12 mouse cellular contexts compared by ENCODE assay signal in genomic region chr12:86849945-86850626, GRCm38 (mm10). TPM values are rescaled to one million over a fixed set of nuclear protein-coding genes. Genes with fewer than 3 reads are reported as not detected.
DNase-seq lines count a peak whose midpoint lies in the region; ATAC-seq and TF ChIP-seq lines count a peak whose summit lies in the region.
"Had no signal": no experiment of that assay in that cellular context is flagged by ENCODE, and none has a peak within 500 bp of the region (broad histone marks: within the 10 kb centered on the region; RNA-seq: fewer than 3 reads in every experiment).

No protein-coding gene starts in this region.

- no peaks in the 10 kb centered on the region for H3K36me3 ChIP-seq in forebrain, embryonic 12.5 days (replicated peaks)
- H3K36me3 ChIP-seq in hindbrain, embryonic 16.5 days (ENCODE audit: control insufficient read depth, insufficient read depth, low read length), result no peaks in the 10 kb centered on the region
- H3K36me3 ChIP-seq in neural tube, embryonic 13.5 days, result no peaks in the 10 kb centered on the region

- 55% methylated on average over 10 of the region's 10 CpGs for WGBS in forebrain, embryonic 12.5 days
- 37% methylated on average over 10 of the region's 10 CpGs for WGBS in hindbrain, embryonic 16.5 days
- 54% methylated on average over 10 of the region's 10 CpGs for WGBS in neural tube, embryonic 13.5 days

- no peaks in the 10 kb centered on the region for H3K9me3 ChIP-seq in forebrain, embryonic 12.5 days
- no peaks in the 10 kb centered on the region for H3K9me3 ChIP-seq in hindbrain, embryonic 16.5 days (ENCODE audit: control insufficient read depth, low read length)
- H3K9me3 ChIP-seq in neural tube, embryonic 13.5 days, result no peaks in the 10 kb centered on the region

- H3K4me3 ChIP-seq in layer of hippocampus, adult 2 months, result no peak overlapping the region
- no peak overlapping the region for H3K4me3 ChIP-seq in forebrain, embryonic 12.5 days (replicated peaks)
- H3K4me3 ChIP-seq in hindbrain, embryonic 16.5 days (ENCODE audit: low read length), result no peak overlapping the region
- no peak overlapping the region for H3K4me3 ChIP-seq in neural tube, embryonic 13.5 days

- peak; percentile 75 for ATAC-seq in forebrain, embryonic 12.5 days (ENCODE audit: low FRiP score)
- peak; percentile 92 for ATAC-seq in hindbrain, embryonic 16.5 days
- ATAC-seq in neural tube, embryonic 13.5 days (ENCODE audit: low read depth), result peak; percentile 82; the same call in 1 of the 2 replicates
- ATAC-seq in erythroid progenitor cell, adult 5-6 weeks (replicated peaks; ENCODE audit: low FRiP score, poor library complexity, severe bottlenecking), result no peak

- H3K27me3 ChIP-seq in forebrain, embryonic 12.5 days, result 0 out of 2 replicates have a peak, but pooled peaks cover 2% of the 10 kb centered on the region
- H3K27me3 ChIP-seq in hindbrain, embryonic 16.5 days (replicated peaks; ENCODE audit: control insufficient read depth, insufficient read depth, low read length), result no peaks in the 10 kb centered on the region
- no peaks in the 10 kb centered on the region for H3K27me3 ChIP-seq in neural tube, embryonic 13.5 days

- H3K9ac ChIP-seq in forebrain, embryonic 12.5 days, result no peak overlapping the region
- peak overlapping the region; percentile 20; the same call in 1 of the 2 replicates for H3K9ac ChIP-seq in hindbrain, embryonic 16.5 days (ENCODE audit: low read depth, low read length)
- peak overlapping the region; percentile 10; the same call in 1 of the 2 replicates for H3K9ac ChIP-seq in neural tube, embryonic 13.5 days

- DNase-seq in layer of hippocampus, adult 2 months (ENCODE audit: low spot score in 2 of 2), result peak; percentile 49 to 66
- no peak for DNase-seq in layer of hippocampus, adult 9-10 months (ENCODE audit: low spot score)
- DNase-seq in spleen, postnatal 14 days (ENCODE audit: low spot score in 2 of 2), result no peak
- no peak for DNase-seq in kidney, adult 18-20 months
- DNase-seq: adrenal gland, postnatal 25 days; embryo, embryonic 11 days had no signal

- H3K4me1 ChIP-seq in forebrain, embryonic 12.5 days, result peaks cover 21% of the 10 kb centered on the region
- peaks cover 11% of the 10 kb centered on the region for H3K4me1 ChIP-seq in hindbrain, embryonic 16.5 days (ENCODE audit: control insufficient read depth, insufficient read depth, low read depth, low read length)
- H3K4me1 ChIP-seq in neural tube, embryonic 13.5 days (replicated peaks), result peaks cover 24% of the 10 kb centered on the region

- no peak for TF ChIP-seq CTCF in layer of hippocampus, adult 2 months (conservative IDR thresholded peaks at IDR 0.05)

- no peak overlapping the region for H3K4me2 ChIP-seq in forebrain, embryonic 12.5 days
- 0 out of 2 replicates have a peak overlapping the region, but pooled peaks have one; percentile 7 for H3K4me2 ChIP-seq in hindbrain, embryonic 16.5 days (ENCODE audit: low read length)
- peak overlapping the region; percentile 31; the same call in 1 of the 2 replicates for H3K4me2 ChIP-seq in neural tube, embryonic 13.5 days

- H3K27ac ChIP-seq in layer of hippocampus, adult 2 months, result peak overlapping the region; percentile 56
- peak overlapping the region; percentile 72 for H3K27ac ChIP-seq in forebrain, embryonic 12.5 days
- H3K27ac ChIP-seq in hindbrain, embryonic 16.5 days (ENCODE audit: low read depth, low read length), result peak overlapping the region; percentile 74
- peak overlapping the region; percentile 75 for H3K27ac ChIP-seq in neural tube, embryonic 13.5 days (replicated peaks)
- H3K27ac ChIP-seq: kidney, postnatal 0 days; macrophage had no signal

RNA-seq across cellular contexts. Expression of gene Irf2bpl, which starts 34.5 kb away (rescaled TPM):
- 10 to 100 TPM; 69.8 to 70.2 TPM for total RNA-seq in layer of hippocampus, adult 2 months (2021)
- 74.8 and 81.9 TPM in 2 replicates for polyA plus RNA-seq in forebrain, embryonic 12.5 days (2016; fragmentation: Nextera tagmentation; extraction: Ambion mirVana)
- 49.7 and 56.6 TPM in 2 replicates for polyA plus RNA-seq in hindbrain, embryonic 16.5 days (2015; fragmentation: Nextera tagmentation; extraction: Ambion mirVana)
- 59.9 and 60.7 TPM in 2 replicates for polyA plus RNA-seq in neural tube, embryonic 13.5 days (2015; fragmentation: Nextera tagmentation; extraction: Ambion mirVana)
- 0.72 and 2.5 TPM in 2 replicates for total RNA-seq in erythroid progenitor cell, adult 5-6 weeks (2015; ENCODE audit: low replicate concordance)
- 0.53 and 1.5 TPM in 2 replicates for total RNA-seq in erythroid progenitor cell, adult 5-6 weeks (2017; ENCODE audit: low replicate concordance)

Comparison
In these comparisons a context has a peak if more than half of its experiments do, and no peak if none do; other contexts are left out.
1. DNase-seq: peak in layer of hippocampus, adult 2 months (2 of 2); none in layer of hippocampus, adult 9-10 months (single experiment), spleen, postnatal 14 days (0 of 2) and kidney, adult 18-20 months (single experiment).
2. Peak in every context shown above with its lines, with median percentiles within 50 percentile points of each other: H3K27ac ChIP-seq.